Comparison of ENCODE assay signal across 7 mouse cellular contexts in the genomic region with DNA sequence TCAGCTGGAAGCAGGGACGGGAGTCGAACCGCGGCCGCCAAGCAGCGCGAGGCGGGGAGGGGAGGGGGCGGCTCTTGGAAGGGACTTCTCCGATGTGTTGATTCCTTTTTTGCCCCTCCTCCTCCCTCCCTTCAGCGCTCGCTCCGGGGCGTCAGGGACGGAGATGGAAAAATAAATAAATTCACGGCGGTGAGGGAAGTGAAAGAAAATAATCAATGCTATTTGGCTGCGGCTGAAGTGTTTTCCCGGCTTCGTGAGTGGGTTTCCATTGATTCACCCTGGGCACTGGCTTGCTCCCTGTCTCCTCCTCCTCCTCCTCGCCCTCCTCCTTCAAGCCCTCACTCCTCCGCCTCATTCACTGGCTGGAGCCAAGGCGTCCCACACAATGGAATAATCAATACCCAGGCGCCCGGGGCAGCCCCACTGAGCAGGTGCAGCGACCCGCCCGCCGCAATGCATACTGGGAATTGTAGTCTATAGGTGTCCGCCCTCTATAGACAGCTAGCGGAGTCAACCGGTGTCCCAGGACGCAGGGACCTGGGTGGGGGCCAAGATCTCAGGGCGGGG. TPM values are rescaled to one million over a fixed set of nuclear protein-coding genes. Genes with fewer than 3 reads are reported as not detected.
DNase-seq lines count a peak whose midpoint lies in the region; ATAC-seq lines count a peak whose summit lies in the region.

Gene Zfhx2, minus strand, starts transcription at position 314 of the 567 bp plus-strand sequence.

- H3K9ac ChIP-seq in midbrain, embryonic 13.5 days (replicated peaks) = peak within 1 kb of the TSS; percentile 95

- DNase-seq in adrenal gland, adult 8-10 months = peak; percentile 95
- DNase-seq in embryo, embryonic 9.5 days (ENCODE audit: extremely low spot score) = peak; percentile 94
- peak; percentile 97 for DNase-seq in kidney, adult 11 months
- DNase-seq in limb, embryonic 10.5 days (ENCODE audit: low spot score) = peak; percentile 95
- peak; percentile 85 for DNase-seq in spleen, adult 12 weeks (ENCODE audit: low spot score)

- no peaks in the 10 kb centered on the region for H3K9me3 ChIP-seq in limb, embryonic 10.5 days (replicated peaks)
- H3K9me3 ChIP-seq in midbrain, embryonic 13.5 days = no peaks in the 10 kb centered on the region

- no peaks in the 10 kb centered on the region for H3K36me3 ChIP-seq in limb, embryonic 10.5 days
- no peaks in the 10 kb centered on the region for H3K36me3 ChIP-seq in midbrain, embryonic 13.5 days

- H3K4me3 ChIP-seq in limb, embryonic 10.5 days = peak within 1 kb of the TSS; percentile 67
- H3K4me3 ChIP-seq in midbrain, embryonic 13.5 days (replicated peaks) = peak within 1 kb of the TSS; percentile 73

- H3K4me1 ChIP-seq in limb, embryonic 10.5 days = peaks cover 55% of the 10 kb centered on the region
- H3K4me1 ChIP-seq in midbrain, embryonic 13.5 days (replicated peaks) = peaks cover 72% of the 10 kb centered on the region

- H3K27me3 ChIP-seq in limb, embryonic 10.5 days (ENCODE audit: low read depth, poor library complexity, severe bottlenecking) = 0 out of 2 replicates have a peak, but pooled peaks cover 9% of the 10 kb centered on the region
- H3K27me3 ChIP-seq in midbrain, embryonic 13.5 days = 0 out of 2 replicates have a peak, but pooled peaks cover 4% of the 10 kb centered on the region

- H3K4me2 ChIP-seq in midbrain, embryonic 13.5 days (replicated peaks) = peak within 1 kb of the TSS; percentile 95

- under 1% methylated on average over 34 of the region's 34 CpGs for WGBS in limb, embryonic 10.5 days
- under 1% methylated on average over 34 of the region's 34 CpGs for WGBS in midbrain, embryonic 13.5 days

- H3K27ac ChIP-seq in limb, embryonic 10.5 days = peak within 1 kb of the TSS; percentile 85
- H3K27ac ChIP-seq in midbrain, embryonic 13.5 days = peak within 1 kb of the TSS; percentile 93

- peak; percentile 91 for ATAC-seq in granulocyte monocyte progenitor cell, adult 5-6 weeks (replicated peaks; ENCODE audit: poor library complexity, severe bottlenecking)
- peak; percentile 93 for ATAC-seq in midbrain, embryonic 13.5 days

RNA-seq across cellular contexts. Expression of gene Zfhx2, which starts in this region (rescaled TPM):
- 10 to 100 TPM in 2 of 4 experiments, 1 to 10 TPM in 2; 6.9 to 17.8 (median 11.7) TPM for total RNA-seq in adrenal gland, adult 8-10 months (2022)
- 3.0 and 5.2 TPM in 2 replicates for total RNA-seq in granulocyte monocyte progenitor cell, adult 5-6 weeks (2014; fragmentation: Nextera tagmentation)
- 0.26 and 0.82 TPM in 2 replicates for total RNA-seq in granulocyte monocyte progenitor cell, adult 5-6 weeks (2017)
- polyA plus RNA-seq in limb, embryonic 10.5 days (2016; fragmentation: Nextera tagmentation; extraction: Ambion mirVana) = 4.1 and 5.6 TPM in 2 replicates
- 35.5 and 39.9 TPM in 2 replicates for polyA plus RNA-seq in midbrain, embryonic 13.5 days (2015; fragmentation: Nextera tagmentation; extraction: Ambion mirVana)

Comparison
In these comparisons a context has a peak if more than half of its experiments do, and no peak if none do; other contexts are left out.
1. Peak in every context shown above with its lines: DNase-seq, ATAC-seq, H3K4me3 ChIP-seq and H3K27ac ChIP-seq.